Mouse (Mus musculus): ENCODE measurements at regions not wholly inside any gene's neighbourhood (a gene's known extent, or its start where the extent isn't known, plus 50 kb on each side); places are given as distances from the start of the nearest gene placed in this dataset.

DNA sequence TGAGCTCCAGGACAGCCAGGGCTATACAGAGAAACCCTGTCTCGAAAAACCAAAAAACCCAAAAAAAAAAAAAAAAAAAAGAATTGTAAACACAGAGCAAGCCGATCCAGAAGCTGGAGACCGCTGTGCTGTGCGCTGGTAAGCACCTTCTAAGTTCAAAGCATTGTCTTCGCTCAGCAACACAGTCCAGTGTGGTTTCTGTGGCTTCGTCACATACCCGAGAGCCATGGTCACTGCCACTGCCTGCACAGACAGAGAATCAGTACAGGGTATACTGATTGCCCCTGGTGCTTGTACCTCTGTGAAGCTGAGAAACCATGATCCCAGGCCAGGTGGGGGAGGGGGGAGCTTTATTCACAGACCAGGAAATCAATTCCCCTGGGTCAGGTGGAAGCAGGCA, 51.6 kb upstream of the Foxq1 start:
- 53% methylated on average over 6 of the region's 7 CpGs for WGBS (ENCODE audit: insufficient replicate concordance)
- peak; percentile 51 for DNase-seq
- H3K27ac ChIP-seq (ENCODE audit: low read depth): peak overlapping the region; percentile 81
- H3K4me1 ChIP-seq (ENCODE audit: insufficient read depth): peaks cover 7% of the 10 kb centered on the region; the same call in 1 of the 2 replicates
- no peaks in the 10 kb centered on the region for H3K9me3 ChIP-seq (ENCODE audit: low read length)
- H3K27me3 ChIP-seq (ENCODE audit: insufficient read depth, low read length): no peaks in the 10 kb centered on the region
- ATAC-seq: peak; percentile 42; the same call in 1 of the 2 replicates
- H3K36me3 ChIP-seq (replicated peaks; ENCODE audit: insufficient read depth, low read length): no peaks in the 10 kb centered on the region
- no peak for TF ChIP-seq CTCF (IDR thresholded peaks at IDR 0.05; ENCODE audit: low read depth)
- no peak for TF ChIP-seq EP300 (IDR thresholded peaks at IDR 0.05; ENCODE audit: low read depth)
- H3K9ac ChIP-seq (replicated peaks): no peak overlapping the region
- H3K4me3 ChIP-seq (ENCODE audit: low read depth, low read length): no peak overlapping the region
- no peak overlapping the region for H3K4me2 ChIP-seq (ENCODE audit: low read depth, low read length)

DNA sequence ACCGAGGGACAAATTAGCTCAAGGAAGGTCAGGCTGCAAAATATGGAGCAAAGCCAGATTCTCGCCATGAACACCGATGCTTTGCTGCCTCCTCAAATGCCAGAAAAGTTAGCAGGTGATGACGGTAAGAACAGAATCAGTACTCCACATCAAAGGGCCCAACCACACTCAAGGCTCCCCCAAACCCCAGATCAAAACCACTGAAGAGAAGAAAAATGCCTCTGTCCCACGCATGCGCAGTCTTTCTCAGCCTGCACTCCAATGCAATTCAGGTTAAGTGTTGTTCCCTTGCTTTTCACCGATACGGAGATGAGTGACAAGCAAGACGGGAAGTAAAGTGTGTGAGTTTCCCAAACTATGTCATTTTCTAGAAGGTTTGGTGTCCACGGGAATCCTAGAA, 50.5 kb upstream of the Foxq1 start:
- WGBS (ENCODE audit: insufficient replicate concordance): 77% methylated on average over 10 of the region's 10 CpGs
- H3K36me3 ChIP-seq (replicated peaks; ENCODE audit: insufficient read depth, low read length): no peaks in the 10 kb centered on the region
- H3K27me3 ChIP-seq (ENCODE audit: insufficient read depth, low read length): no peaks in the 10 kb centered on the region
- H3K4me3 ChIP-seq (ENCODE audit: low read depth, low read length): no peak overlapping the region
- H3K27ac ChIP-seq (ENCODE audit: low read depth): no peak overlapping the region
- no peak overlapping the region for H3K9ac ChIP-seq (replicated peaks)
- TF ChIP-seq EP300 (IDR thresholded peaks at IDR 0.05; ENCODE audit: low read depth): no peak
- no peak for TF ChIP-seq CTCF (IDR thresholded peaks at IDR 0.05; ENCODE audit: low read depth)
- peaks cover 7% of the 10 kb centered on the region; the same call in 1 of the 2 replicates for H3K4me1 ChIP-seq (ENCODE audit: insufficient read depth)
- ATAC-seq (no peak), DNase-seq (no peak)
- no peaks in the 10 kb centered on the region for H3K9me3 ChIP-seq (ENCODE audit: low read length)
- no peak overlapping the region for H3K4me2 ChIP-seq (ENCODE audit: low read depth, low read length)

Measured in liver, postnatal 0 days (tissue).